Comparison of ENCODE assay signal across 9 mouse cellular contexts in genomic region chr2:26364738-26365465, GRCm38 (mm10). TPM values are rescaled to one million over a fixed set of nuclear protein-coding genes. Genes with fewer than 3 reads are reported as not detected.
DNase-seq lines count a peak whose midpoint lies in the region; ATAC-seq and TF ChIP-seq lines count a peak whose summit lies in the region.
"Had no signal": no experiment of that assay in that cellular context is flagged by ENCODE, and none has a peak within 500 bp of the region (broad histone marks: within the 10 kb centered on the region; RNA-seq: fewer than 3 reads in every experiment).

No protein-coding gene starts in this region.

- no peaks in the 10 kb centered on the region for H3K27me3 ChIP-seq in heart, postnatal 0 days (ENCODE audit: control insufficient read depth, insufficient read depth, low read length)
- no peaks in the 10 kb centered on the region for H3K27me3 ChIP-seq in forebrain, postnatal 0 days (ENCODE audit: insufficient read depth, low read length)
- H3K27me3 ChIP-seq in hindbrain, embryonic 11.5 days (ENCODE audit: control insufficient read depth, insufficient read depth, low read length) = no peaks in the 10 kb centered on the region
- H3K27me3 ChIP-seq: liver, embryonic 13.5 days had no signal

- H3K4me2 ChIP-seq in heart, postnatal 0 days (ENCODE audit: low read depth, low read length) = no peak overlapping the region
- no peak overlapping the region for H3K4me2 ChIP-seq in forebrain, postnatal 0 days (ENCODE audit: low read depth)
- H3K4me2 ChIP-seq in hindbrain, embryonic 11.5 days (replicated peaks; ENCODE audit: low read depth, low read length) = no peak overlapping the region
- H3K4me2 ChIP-seq: liver, embryonic 13.5 days had no signal

- TF ChIP-seq CTCF in left cerebral cortex, adult 2 months (IDR thresholded peaks at IDR 0.05) = no peak
- TF ChIP-seq CTCF in heart, postnatal 0 days (IDR thresholded peaks at IDR 0.05; ENCODE audit: low read depth) = no peak
- TF ChIP-seq CTCF in forebrain, postnatal 0 days (IDR thresholded peaks at IDR 0.05; ENCODE audit: low read depth) = no peak

- no peak overlapping the region for H3K4me3 ChIP-seq in left cerebral cortex, adult 2 months
- no peak overlapping the region for H3K4me3 ChIP-seq in heart, postnatal 0 days (ENCODE audit: low read depth, low read length)
- H3K4me3 ChIP-seq in forebrain, postnatal 0 days (ENCODE audit: low read depth, low read length) = no peak overlapping the region
- H3K4me3 ChIP-seq in hindbrain, embryonic 11.5 days (ENCODE audit: low read depth, low read length) = no peak overlapping the region
- H3K4me3 ChIP-seq: liver, embryonic 13.5 days had no signal

- H3K9ac ChIP-seq in heart, postnatal 0 days (replicated peaks; ENCODE audit: low read depth, low read length) = no peak overlapping the region
- no peak overlapping the region for H3K9ac ChIP-seq in forebrain, postnatal 0 days
- no peak overlapping the region for H3K9ac ChIP-seq in hindbrain, embryonic 11.5 days (ENCODE audit: low read depth, low read length)
- H3K9ac ChIP-seq: liver, embryonic 13.5 days had no signal

- no peak for TF ChIP-seq EP300 in heart, postnatal 0 days (IDR thresholded peaks at IDR 0.05; ENCODE audit: low read depth)

- H3K4me1 ChIP-seq in heart, postnatal 0 days (ENCODE audit: control insufficient read depth, insufficient read depth) = peaks cover 12% of the 10 kb centered on the region
- H3K4me1 ChIP-seq in forebrain, postnatal 0 days (ENCODE audit: insufficient read depth) = no peaks in the 10 kb centered on the region
- H3K4me1 ChIP-seq in hindbrain, embryonic 11.5 days (replicated peaks; ENCODE audit: control insufficient read depth, insufficient read depth, low read length) = no peaks in the 10 kb centered on the region

- no peaks in the 10 kb centered on the region for H3K9me3 ChIP-seq in heart, postnatal 0 days (replicated peaks; ENCODE audit: control insufficient read depth, low read length)
- no peaks in the 10 kb centered on the region for H3K9me3 ChIP-seq in forebrain, postnatal 0 days (ENCODE audit: low read length)
- no peaks in the 10 kb centered on the region for H3K9me3 ChIP-seq in hindbrain, embryonic 11.5 days (ENCODE audit: control insufficient read depth, low read length)
- H3K9me3 ChIP-seq: liver, embryonic 13.5 days had no signal

- DNase-seq in left cerebral cortex, adult 2 months (ENCODE audit: extremely low spot score in 1 of 2, low spot score in 2 of 2) = no peak
- no peak for DNase-seq in left cerebral cortex, adult 11 months (ENCODE audit: low spot score)
- peak; percentile 75 for DNase-seq in cerebellum, adult 9-11 months
- DNase-seq in heart, postnatal 0 days (ENCODE audit: low spot score) = no peak
- DNase-seq in lung, postnatal 25 days (ENCODE audit: low spot score) = peak; percentile 39
- no peak for DNase-seq in forebrain, postnatal 0 days
- DNase-seq in frontal cortex, adult 2 months (ENCODE audit: extremely low spot score in 1 of 2, low spot score in 1 of 2) = no peak
- DNase-seq in hindbrain, embryonic 11.5 days (ENCODE audit: low spot score) = no peak
- DNase-seq: liver, embryonic 13.5 days had no signal

- ATAC-seq in heart, postnatal 0 days (ENCODE audit: insufficient read depth, low read depth) = peak; percentile 30
- no peak for ATAC-seq in forebrain, postnatal 0 days
- no peak for ATAC-seq in hindbrain, embryonic 11.5 days (ENCODE audit: low FRiP score)

- H3K27ac ChIP-seq in left cerebral cortex, adult 2 months = peak overlapping the region; percentile 3; the same call in 1 of the 2 replicates
- peak overlapping the region; percentile 32; the same call in 1 of the 2 replicates for H3K27ac ChIP-seq in heart, postnatal 0 days (ENCODE audit: low read depth)
- no peak overlapping the region for H3K27ac ChIP-seq in forebrain, postnatal 0 days (ENCODE audit: low read depth, low read length)
- no peak overlapping the region for H3K27ac ChIP-seq in hindbrain, embryonic 11.5 days (ENCODE audit: low read depth, low read length)
- H3K27ac ChIP-seq: liver, embryonic 13.5 days had no signal

- H3K36me3 ChIP-seq in heart, postnatal 0 days (replicated peaks; ENCODE audit: control insufficient read depth, insufficient read depth, low read length) = peaks cover 56% of the 10 kb centered on the region
- peaks cover 64% of the 10 kb centered on the region for H3K36me3 ChIP-seq in forebrain, postnatal 0 days (ENCODE audit: insufficient read depth)
- H3K36me3 ChIP-seq in hindbrain, embryonic 11.5 days (ENCODE audit: control insufficient read depth, insufficient read depth, low read length) = peaks cover 18% of the 10 kb centered on the region

- WGBS in heart, postnatal 0 days = 31% methylated on average over 10 of the region's 10 CpGs
- WGBS in forebrain, postnatal 0 days = 78% methylated on average over 10 of the region's 10 CpGs
- 87% methylated on average over 10 of the region's 10 CpGs for WGBS in hindbrain, embryonic 11.5 days

- intact Hi-C loops in left cerebral cortex, adult 2 months (cut with DNase I) = no loop called here

RNA-seq across cellular contexts. Expression of gene Card9, which starts 4.2 kb away (rescaled TPM):
- total RNA-seq in left cerebral cortex, adult 2 months (2021) = 1 to 10 TPM; 3.0 to 3.7 TPM
- total RNA-seq in heart, postnatal 0 days (2014; rRNA removed; ENCODE audit: low replicate concordance) = 1.5 TPM in 1 of 2 replicates, not detected in the other
- polyA plus RNA-seq in heart, postnatal 0 days (2015; fragmentation: Nextera tagmentation; extraction: Ambion mirVana) = 0.18 and 0.31 TPM in 2 replicates
- total RNA-seq in forebrain, postnatal 0 days (2014; rRNA removed) = 4.0 and 4.1 TPM in 2 replicates
- polyA plus RNA-seq in forebrain, postnatal 0 days (2015; fragmentation: Nextera tagmentation; extraction: Ambion mirVana) = 0.84 and 1.8 TPM in 2 replicates
- polyA plus RNA-seq in frontal cortex, adult 2 months (2012; rRNA removed) = 6.6 TPM in 2 replicates
- polyA plus RNA-seq in hindbrain, embryonic 11.5 days (2014; fragmentation: Nextera tagmentation; extraction: Ambion mirVana) = 0.21 and 0.36 TPM in 2 replicates

RNA-seq across cellular contexts. Expression of gene Dnlz, which starts 13.0 kb away (rescaled TPM):
- total RNA-seq in left cerebral cortex, adult 2 months (2021) = 10 to 100 TPM; 26.7 to 28.9 TPM
- 20.2 and 23.0 TPM in 2 replicates for total RNA-seq in heart, postnatal 0 days (2014; rRNA removed; ENCODE audit: low replicate concordance)
- 17.0 and 18.6 TPM in 2 replicates for polyA plus RNA-seq in heart, postnatal 0 days (2015; fragmentation: Nextera tagmentation; extraction: Ambion mirVana)
- total RNA-seq in forebrain, postnatal 0 days (2014; rRNA removed) = 32.2 and 39.8 TPM in 2 replicates
- polyA plus RNA-seq in forebrain, postnatal 0 days (2015; fragmentation: Nextera tagmentation; extraction: Ambion mirVana) = 28.8 and 33.2 TPM in 2 replicates
- 35.2 and 37.1 TPM in 2 replicates for polyA plus RNA-seq in frontal cortex, adult 2 months (2012; rRNA removed)
- polyA plus RNA-seq in hindbrain, embryonic 11.5 days (2014; fragmentation: Nextera tagmentation; extraction: Ambion mirVana) = 27.3 and 29.6 TPM in 2 replicates

RNA-seq across cellular contexts. Expression of gene Snapc4, which starts 15.6 kb away (rescaled TPM):
- 10 to 100 TPM; 74.2 to 78.2 TPM for total RNA-seq in left cerebral cortex, adult 2 months (2021)
- total RNA-seq in heart, postnatal 0 days (2014; rRNA removed; ENCODE audit: low replicate concordance) = 9.6 and 24.1 TPM in 2 replicates
- polyA plus RNA-seq in heart, postnatal 0 days (2015; fragmentation: Nextera tagmentation; extraction: Ambion mirVana) = 7.8 and 8.1 TPM in 2 replicates
- 56.7 and 58.6 TPM in 2 replicates for total RNA-seq in forebrain, postnatal 0 days (2014; rRNA removed)
- polyA plus RNA-seq in forebrain, postnatal 0 days (2015; fragmentation: Nextera tagmentation; extraction: Ambion mirVana) = 14.9 and 19.1 TPM in 2 replicates
- polyA plus RNA-seq in frontal cortex, adult 2 months (2012; rRNA removed) = 65.9 and 80.2 TPM in 2 replicates
- 22.1 and 23.6 TPM in 2 replicates for polyA plus RNA-seq in hindbrain, embryonic 11.5 days (2014; fragmentation: Nextera tagmentation; extraction: Ambion mirVana)

RNA-seq across cellular contexts. Expression of gene Entr1, which starts 24.2 kb away (rescaled TPM):
- 100 to 1,000 TPM; 152 to 164 TPM for total RNA-seq in left cerebral cortex, adult 2 months (2021)
- total RNA-seq in heart, postnatal 0 days (2014; rRNA removed; ENCODE audit: low replicate concordance) = 57.4 and 67.4 TPM in 2 replicates
- polyA plus RNA-seq in heart, postnatal 0 days (2015; fragmentation: Nextera tagmentation; extraction: Ambion mirVana) = 56.4 and 57.2 TPM in 2 replicates
- 160 and 179 TPM in 2 replicates for total RNA-seq in forebrain, postnatal 0 days (2014; rRNA removed)
- 146 and 152 TPM in 2 replicates for polyA plus RNA-seq in forebrain, postnatal 0 days (2015; fragmentation: Nextera tagmentation; extraction: Ambion mirVana)
- polyA plus RNA-seq in frontal cortex, adult 2 months (2012; rRNA removed) = 291 and 306 TPM in 2 replicates
- 133 and 140 TPM in 2 replicates for polyA plus RNA-seq in hindbrain, embryonic 11.5 days (2014; fragmentation: Nextera tagmentation; extraction: Ambion mirVana)

RNA-seq across cellular contexts. Expression of gene Pmpca, which starts 24.2 kb away (rescaled TPM):
- 10 to 100 TPM; 93.6 to 94.4 TPM for total RNA-seq in left cerebral cortex, adult 2 months (2021)
- total RNA-seq in heart, postnatal 0 days (2014; rRNA removed; ENCODE audit: low replicate concordance) = 52.5 and 102 TPM in 2 replicates
- 91.1 and 99.2 TPM in 2 replicates for polyA plus RNA-seq in heart, postnatal 0 days (2015; fragmentation: Nextera tagmentation; extraction: Ambion mirVana)
- total RNA-seq in forebrain, postnatal 0 days (2014; rRNA removed) = 66.0 and 74.3 TPM in 2 replicates
- 76.1 and 85.7 TPM in 2 replicates for polyA plus RNA-seq in forebrain, postnatal 0 days (2015; fragmentation: Nextera tagmentation; extraction: Ambion mirVana)
- 104 and 106 TPM in 2 replicates for polyA plus RNA-seq in frontal cortex, adult 2 months (2012; rRNA removed)
- 94.4 and 108 TPM in 2 replicates for polyA plus RNA-seq in hindbrain, embryonic 11.5 days (2014; fragmentation: Nextera tagmentation; extraction: Ambion mirVana)

Comparison
In these comparisons a context has a peak if more than half of its experiments do, and no peak if none do; other contexts are left out.
1. DNase-seq: peak in cerebellum, adult 9-11 months (single experiment) and lung, postnatal 25 days (single experiment); none in left cerebral cortex, adult 2 months (0 of 2), left cerebral cortex, adult 11 months (single experiment), heart, postnatal 0 days (single experiment), forebrain, postnatal 0 days (single experiment), frontal cortex, adult 2 months (0 of 2) and hindbrain, embryonic 11.5 days (single experiment).
2. H3K27ac ChIP-seq: peak in left cerebral cortex, adult 2 months (single experiment) and heart, postnatal 0 days (single experiment); none in forebrain, postnatal 0 days (single experiment) and hindbrain, embryonic 11.5 days (single experiment).